Mouse (Mus musculus): Measurements from ENCODE around the gene Uncx. TPM values are rescaled to one million over a fixed set of nuclear protein-coding genes. Genes with fewer than 3 reads are reported as not detected.
A peak's percentile ranks its signal among the peaks of the same experiment; 100 is the strongest.

The Uncx gene
- polyA plus RNA-seq, 1 experiment from 2014 or later, result 44.0 TPM

DNA sequence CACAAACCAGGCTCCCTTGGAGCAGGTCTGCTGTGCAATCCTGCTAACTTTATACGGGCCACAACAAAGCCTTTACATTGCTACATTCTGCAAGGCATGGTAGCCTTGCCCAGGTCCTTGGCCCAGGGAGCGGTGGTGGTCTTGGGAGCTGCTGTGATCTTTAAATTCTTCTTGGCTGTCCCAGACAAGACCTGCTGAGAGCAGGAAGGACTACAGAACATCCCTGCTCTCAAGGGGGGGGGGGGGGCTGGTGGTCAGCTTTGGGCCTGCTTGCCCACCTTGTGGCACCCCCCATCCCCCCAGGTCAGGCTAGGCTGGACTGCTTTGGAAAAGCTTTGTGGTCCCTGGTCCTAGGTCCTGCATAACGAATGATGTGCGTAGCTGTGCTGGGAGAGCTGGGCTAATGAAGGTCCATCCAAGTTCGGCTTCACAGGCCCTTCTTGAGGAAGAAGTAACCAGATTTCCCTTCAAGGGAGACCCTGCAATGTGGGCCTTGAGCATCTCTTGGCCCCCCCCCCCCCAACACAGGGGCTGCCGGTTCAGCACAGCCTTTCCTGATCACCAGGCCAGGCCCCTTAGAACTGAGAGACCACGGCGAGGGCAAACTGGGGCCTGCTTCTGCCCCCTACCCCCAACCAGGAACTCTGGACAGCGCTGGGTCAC is 2.5 kb downstream of the Uncx start:
- Histone ChIP-seq H3K4me1 (ENCODE audit: control insufficient read depth, insufficient read depth, low read length) (no peaks in the 10 kb centered on the region), H3K4me2 (ENCODE audit: low read length) (peak overlapping the region; percentile 60), H3K27ac (replicated peaks; ENCODE audit: low read depth, low read length) (peak overlapping the region; percentile 94), H3K9me3 (ENCODE audit: control insufficient read depth, low read length) (no peaks in the 10 kb centered on the region), H3K4me3 (replicated peaks; ENCODE audit: low read depth, low read length) (peak overlapping the region; percentile 51), H3K27me3 (ENCODE audit: control insufficient read depth, insufficient read depth, low read length) (peaks cover 54% of the 10 kb centered on the region), H3K9ac (replicated peaks; ENCODE audit: low read length) (peak overlapping the region; percentile 78), H3K36me3 (ENCODE audit: control insufficient read depth, insufficient read depth, low read length) (peaks cover 9% of the 10 kb centered on the region)
- DNase-seq, result peak; percentile 46
- WGBS, result 4% methylated on average over 9 of the region's 9 CpGs
- no peak for ATAC-seq (ENCODE audit: low FRiP score, low TSS enrichment)

DNA sequence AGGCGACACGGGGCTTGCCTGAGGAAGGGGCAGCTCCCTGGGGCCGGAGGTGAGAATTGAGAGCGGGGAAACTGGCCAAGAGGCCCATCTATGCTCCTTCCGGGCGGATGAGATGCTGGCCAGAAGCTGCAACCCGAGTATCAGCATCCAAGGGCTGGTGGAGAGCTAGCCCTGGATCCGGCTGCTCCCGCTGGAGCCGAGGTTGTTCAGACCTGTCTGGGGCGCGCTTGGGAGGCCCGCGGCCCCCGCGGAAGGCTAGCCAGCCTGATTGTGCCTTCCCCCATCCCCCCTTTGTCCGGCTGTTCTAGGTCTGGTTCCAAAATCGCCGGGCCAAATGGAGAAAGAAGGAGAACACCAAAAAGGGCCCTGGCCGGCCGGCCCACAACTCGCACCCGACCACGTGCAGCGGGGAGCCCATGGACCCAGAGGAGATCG is 3.1 kb downstream of the Uncx start:
- Histone ChIP-seq H3K4me2 (ENCODE audit: low read length) (peak overlapping the region; percentile 60), H3K36me3 (ENCODE audit: control insufficient read depth, insufficient read depth, low read length) (peaks cover 9% of the 10 kb centered on the region), H3K4me3 (replicated peaks; ENCODE audit: low read depth, low read length) (peak overlapping the region; percentile 51), H3K4me1 (ENCODE audit: control insufficient read depth, insufficient read depth, low read length) (0 out of 2 replicates have a peak, but pooled peaks cover 5% of the 10 kb centered on the region), H3K27ac (replicated peaks; ENCODE audit: low read depth, low read length) (peak overlapping the region; percentile 94), H3K9ac (replicated peaks; ENCODE audit: low read length) (peak overlapping the region; percentile 78), H3K9me3 (ENCODE audit: control insufficient read depth, low read length) (no peaks in the 10 kb centered on the region), H3K27me3 (ENCODE audit: control insufficient read depth, insufficient read depth, low read length) (peaks cover 57% of the 10 kb centered on the region)
- DNase-seq, result peak; percentile 55
- no peak for ATAC-seq (ENCODE audit: low FRiP score, low TSS enrichment)
- under 1% methylated on average over 26 of the region's 26 CpGs for WGBS

DNA sequence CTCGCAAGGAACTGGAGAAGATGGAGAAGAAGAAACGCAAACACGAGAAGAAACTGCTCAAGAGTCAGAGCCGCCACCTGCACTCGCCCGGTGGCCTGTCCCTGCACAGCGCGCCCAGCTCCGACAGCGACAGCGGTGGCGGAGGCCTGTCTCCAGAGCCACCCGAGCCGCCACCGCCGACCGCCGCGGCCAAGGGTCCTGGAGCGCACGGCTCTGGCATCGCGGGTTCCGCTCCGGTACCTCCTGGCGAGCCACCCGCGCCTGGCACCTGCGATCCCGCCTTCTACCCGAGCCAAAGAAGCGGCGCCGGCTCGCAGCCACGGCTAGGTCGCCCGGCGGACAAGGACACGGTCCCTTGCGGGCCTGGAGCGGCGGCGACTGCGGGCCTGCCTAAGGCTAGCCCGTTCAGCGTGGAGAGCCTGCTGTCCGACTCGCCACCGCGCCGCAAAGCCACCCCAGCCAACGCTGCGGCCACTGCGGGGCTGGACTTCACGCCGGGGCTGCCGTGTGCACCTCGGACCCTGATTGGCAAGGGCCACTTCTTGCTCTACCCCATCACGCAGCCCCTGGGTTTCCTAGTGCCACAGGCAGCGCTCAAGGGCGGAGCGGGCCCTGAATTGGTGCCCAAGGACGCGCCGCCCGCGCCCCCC is 3.6 kb downstream of the Uncx start:
- peak overlapping the region; percentile 78 for H3K9ac ChIP-seq (replicated peaks; ENCODE audit: low read length)

DNA sequence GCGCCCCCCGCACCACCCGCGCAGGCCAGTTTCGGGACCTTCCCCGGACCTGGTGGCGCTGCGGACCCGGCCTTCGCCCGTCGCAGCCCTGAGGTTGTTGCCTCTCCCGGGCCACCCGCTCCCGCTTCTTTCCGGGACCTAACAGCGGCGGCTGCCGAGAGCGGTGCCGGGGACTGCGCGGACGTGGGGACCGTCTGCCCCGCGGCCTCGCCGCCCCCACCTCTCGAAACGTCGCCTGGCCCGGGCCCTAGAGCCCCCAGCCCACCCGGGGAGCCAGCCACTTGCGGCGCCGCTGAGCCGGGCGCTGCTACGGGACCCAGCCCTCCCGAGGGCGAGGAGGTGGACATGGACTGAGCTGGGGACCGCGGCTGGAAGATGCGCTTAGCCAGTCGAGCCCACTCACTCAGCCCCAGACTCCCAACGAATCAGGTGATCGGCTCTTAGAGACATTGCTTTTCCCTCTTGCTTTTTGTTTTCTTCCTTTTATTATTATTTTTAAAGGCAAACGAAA is 4.2 kb downstream of the Uncx start:
- peak; percentile 61 for DNase-seq

More for the DNA sequence above, 3.6 kb downstream of the Uncx start:
- Histone ChIP-seq H3K36me3 (ENCODE audit: control insufficient read depth, insufficient read depth, low read length) (peaks cover 9% of the 10 kb centered on the region), H3K27ac (replicated peaks; ENCODE audit: low read depth, low read length) (peak overlapping the region; percentile 94), H3K9me3 (ENCODE audit: control insufficient read depth, low read length) (no peaks in the 10 kb centered on the region), H3K27me3 (ENCODE audit: control insufficient read depth, insufficient read depth, low read length) (peaks cover 58% of the 10 kb centered on the region), H3K4me1 (ENCODE audit: control insufficient read depth, insufficient read depth, low read length) (0 out of 2 replicates have a peak, but pooled peaks cover 5% of the 10 kb centered on the region), H3K4me3 (replicated peaks; ENCODE audit: low read depth, low read length) (peak overlapping the region; percentile 51), H3K4me2 (ENCODE audit: low read length) (peak overlapping the region; percentile 60)
- DNase-seq (peak; percentile 57), ATAC-seq (ENCODE audit: low FRiP score, low TSS enrichment) (no peak)
- WGBS, result under 1% methylated on average over 68 of the region's 68 CpGs

DNA sequence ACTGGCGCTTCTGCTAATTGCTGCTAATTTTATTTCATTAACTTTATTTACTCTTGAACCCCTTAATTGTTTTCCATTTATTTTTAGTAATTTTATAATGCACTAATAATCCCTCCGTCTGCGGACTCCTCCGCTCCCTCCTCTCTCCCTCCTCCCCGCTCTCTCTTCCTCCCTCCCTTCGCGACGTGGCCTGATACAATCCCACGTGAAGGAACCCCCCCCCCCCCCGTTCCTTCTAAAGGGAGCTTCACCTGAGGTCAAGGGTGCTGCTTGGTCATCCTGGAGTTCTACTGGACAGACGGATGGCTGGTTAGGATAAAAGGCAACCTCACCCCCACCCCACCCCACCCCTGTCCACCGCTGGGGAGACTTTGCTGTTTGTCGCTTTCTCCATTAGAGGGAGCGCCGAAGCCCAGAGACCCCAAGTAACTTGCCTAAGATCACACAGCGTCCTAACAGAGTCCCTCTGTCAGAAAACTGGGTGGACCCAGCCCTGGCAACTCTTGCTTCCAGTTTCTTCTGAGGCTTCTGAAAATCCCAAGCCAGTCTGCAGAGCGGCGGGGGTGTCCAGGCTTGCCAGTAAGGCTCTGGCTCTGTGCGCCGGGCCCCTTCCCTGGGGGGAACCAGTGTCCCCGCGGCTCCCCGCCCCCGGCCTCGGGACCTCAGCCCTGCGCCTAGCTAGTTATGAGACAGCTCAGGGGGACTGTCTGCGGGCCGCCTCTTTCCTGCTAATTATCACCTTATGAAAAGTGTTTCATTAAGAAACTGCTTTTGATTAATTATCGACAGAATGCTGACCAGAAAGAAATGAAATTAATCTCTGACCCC is 10.4 kb downstream of the Uncx start:
- no peak overlapping the region for H3K4me3 ChIP-seq (replicated peaks; ENCODE audit: low read depth, low read length)
- no peaks in the 10 kb centered on the region for H3K36me3 ChIP-seq (ENCODE audit: control insufficient read depth, insufficient read depth, low read length)
- H3K4me2 ChIP-seq (ENCODE audit: low read length), result peak overlapping the region; percentile 60
- peak overlapping the region; percentile 94 for H3K27ac ChIP-seq (replicated peaks; ENCODE audit: low read depth, low read length)
- H3K4me1 ChIP-seq (ENCODE audit: control insufficient read depth, insufficient read depth, low read length), result peaks cover 39% of the 10 kb centered on the region
- WGBS, result 3% methylated on average over 28 of the region's 29 CpGs
- no peak for ATAC-seq (ENCODE audit: low FRiP score, low TSS enrichment)
- no peaks in the 10 kb centered on the region for H3K9me3 ChIP-seq (ENCODE audit: control insufficient read depth, low read length)
- peaks cover 70% of the 10 kb centered on the region for H3K27me3 ChIP-seq (ENCODE audit: control insufficient read depth, insufficient read depth, low read length)
- DNase-seq, result peak; percentile 48
- no peak overlapping the region for H3K9ac ChIP-seq (replicated peaks; ENCODE audit: low read length)

More for the DNA sequence above, 4.2 kb downstream of the Uncx start:
- ATAC-seq (ENCODE audit: low FRiP score, low TSS enrichment), result no peak
- H3K27ac ChIP-seq (replicated peaks; ENCODE audit: low read depth, low read length), result peak overlapping the region; percentile 94
- 0 out of 2 replicates have a peak, but pooled peaks cover 5% of the 10 kb centered on the region for H3K4me1 ChIP-seq (ENCODE audit: control insufficient read depth, insufficient read depth, low read length)
- peak overlapping the region; percentile 60 for H3K4me2 ChIP-seq (ENCODE audit: low read length)
- WGBS, result 1% methylated on average over 49 of the region's 49 CpGs
- peak overlapping the region; percentile 78 for H3K9ac ChIP-seq (replicated peaks; ENCODE audit: low read length)
- H3K9me3 ChIP-seq (ENCODE audit: control insufficient read depth, low read length), result no peaks in the 10 kb centered on the region
- peaks cover 9% of the 10 kb centered on the region for H3K36me3 ChIP-seq (ENCODE audit: control insufficient read depth, insufficient read depth, low read length)
- peaks cover 60% of the 10 kb centered on the region for H3K27me3 ChIP-seq (ENCODE audit: control insufficient read depth, insufficient read depth, low read length)
- H3K4me3 ChIP-seq (replicated peaks; ENCODE audit: low read depth, low read length), result peak overlapping the region; percentile 51

DNA sequence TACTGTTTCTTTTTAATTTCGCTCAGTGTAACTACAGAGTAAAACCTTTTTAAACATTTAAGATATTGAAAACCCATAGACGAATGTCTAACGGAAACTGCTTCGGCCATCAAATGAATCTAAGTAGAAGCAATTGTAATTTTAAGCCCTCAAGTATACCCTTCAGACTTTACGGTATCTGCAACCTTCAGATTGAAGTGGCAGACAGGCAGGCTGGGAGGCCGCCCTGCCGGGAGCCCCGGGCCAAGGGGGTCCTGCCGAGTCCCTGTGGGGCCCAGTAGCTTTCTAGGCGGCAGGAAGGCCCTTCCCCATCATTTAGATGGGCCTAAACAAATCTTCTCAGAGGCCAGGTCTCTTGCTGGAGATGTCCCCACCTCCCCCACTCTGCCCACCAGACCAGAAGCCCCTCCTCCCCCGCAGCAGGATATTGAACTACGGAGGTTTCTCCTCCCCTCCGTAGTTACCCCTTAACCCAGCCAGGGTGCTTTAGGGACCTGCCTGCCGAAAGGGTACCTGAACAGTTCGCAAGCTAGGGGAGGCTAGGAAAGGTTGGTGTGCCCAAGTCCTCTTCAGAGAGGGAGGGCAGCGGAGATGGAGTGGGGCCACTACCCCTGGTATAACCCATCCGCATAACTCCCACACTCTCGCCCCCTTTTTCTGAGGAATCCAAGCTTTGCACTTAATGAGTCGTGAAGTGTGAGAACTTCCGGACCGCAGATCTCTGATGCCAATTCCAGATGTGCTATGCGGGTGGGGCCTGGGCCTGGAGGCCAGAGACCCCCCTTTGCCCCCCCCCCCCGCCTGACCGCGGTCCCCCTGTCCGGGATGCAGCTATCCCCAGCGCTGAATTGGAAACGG is 11.4 kb downstream of the Uncx start:
- no peaks in the 10 kb centered on the region for H3K36me3 ChIP-seq (ENCODE audit: control insufficient read depth, insufficient read depth, low read length)
- peak overlapping the region; percentile 42; the same call in 1 of the 2 replicates for H3K27ac ChIP-seq (replicated peaks; ENCODE audit: low read depth, low read length)
- WGBS, result 2% methylated on average over 28 of the region's 28 CpGs
- peaks cover 65% of the 10 kb centered on the region for H3K27me3 ChIP-seq (ENCODE audit: control insufficient read depth, insufficient read depth, low read length)
- DNase-seq, result peak; percentile 50
- H3K4me1 ChIP-seq (ENCODE audit: control insufficient read depth, insufficient read depth, low read length), result peaks cover 48% of the 10 kb centered on the region
- H3K4me3 ChIP-seq (replicated peaks; ENCODE audit: low read depth, low read length), result no peak overlapping the region
- 0 out of 2 replicates have a peak overlapping the region, but pooled peaks have one; percentile 16 for H3K4me2 ChIP-seq (ENCODE audit: low read length)
- H3K9ac ChIP-seq (replicated peaks; ENCODE audit: low read length), result no peak overlapping the region
- ATAC-seq (ENCODE audit: low FRiP score, low TSS enrichment), result no peak
- no peaks in the 10 kb centered on the region for H3K9me3 ChIP-seq (ENCODE audit: control insufficient read depth, low read length)

DNA sequence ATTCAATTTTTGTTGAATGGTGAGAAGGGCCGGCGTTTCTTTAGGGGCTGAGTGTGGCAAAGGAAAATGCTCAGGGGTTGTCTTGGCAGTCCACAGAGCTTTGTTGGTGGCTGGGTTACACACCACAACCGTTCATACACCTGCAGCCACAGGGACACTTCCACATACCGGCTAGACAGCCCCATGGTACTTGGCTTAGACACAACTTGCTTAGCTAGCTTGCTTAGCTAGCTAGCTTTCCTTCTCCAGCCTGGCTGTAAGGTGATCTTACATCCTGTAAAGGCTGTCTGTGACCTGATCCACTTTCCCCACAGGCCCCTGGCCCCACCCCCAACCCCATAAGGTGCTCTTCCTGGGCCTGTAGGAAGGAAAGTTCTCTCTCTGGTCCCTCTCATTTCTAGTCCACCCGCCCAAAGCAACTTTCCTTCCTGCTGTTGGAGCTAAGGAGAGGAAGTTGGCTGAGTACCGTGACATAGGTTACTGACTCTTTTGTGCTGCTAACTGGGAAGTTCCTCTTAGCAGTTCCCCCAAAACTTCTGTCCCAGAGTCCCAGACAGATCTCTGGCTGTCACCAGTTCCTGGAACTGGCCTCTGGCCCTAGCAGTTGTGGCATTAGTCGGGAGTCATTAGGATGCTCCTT is 12.3 kb downstream of the Uncx start:
- Histone ChIP-seq H3K9ac (replicated peaks; ENCODE audit: low read length) (no peak overlapping the region), H3K4me2 (ENCODE audit: low read length) (no peak overlapping the region), H3K4me3 (replicated peaks; ENCODE audit: low read depth, low read length) (no peak overlapping the region), H3K27me3 (ENCODE audit: control insufficient read depth, insufficient read depth, low read length) (peaks cover 65% of the 10 kb centered on the region), H3K9me3 (ENCODE audit: control insufficient read depth, low read length) (no peaks in the 10 kb centered on the region), H3K4me1 (ENCODE audit: control insufficient read depth, insufficient read depth, low read length) (peaks cover 48% of the 10 kb centered on the region), H3K36me3 (ENCODE audit: control insufficient read depth, insufficient read depth, low read length) (no peaks in the 10 kb centered on the region), H3K27ac (replicated peaks; ENCODE audit: low read depth, low read length) (peak overlapping the region; percentile 52; the same call in 1 of the 2 replicates)
- 5% methylated on average over 7 of the region's 7 CpGs for WGBS
- ATAC-seq (ENCODE audit: low FRiP score, low TSS enrichment), result no peak
- DNase-seq, result peak; percentile 24
